Mouse (Mus musculus) right cerebral cortex, postnatal 36 days (tissue): ENCODE measurements around the gene Dnal1.

Experiments
- DNase-seq, 2 experiments: peaks; one replicate each; pipeline ENCODE4 v3.0.0; 2022; ENCODE audit warnings: low spot score in 2 of 2, mixed read lengths in 1 of 2

Gene Dnal1

GRCm38 (mm10) chr12:84185547-84185946 is 71.4 kb downstream of the Dnal1 start:
- no peak for DNase-seq

- no peak for DNase-seq
Measured at GRCm38 (mm10) chr12:84186536-84186935, 72.4 kb downstream of the Dnal1 start.

- no peak for DNase-seq
Measured at GRCm38 (mm10) chr12:84186950-84187349, 72.8 kb downstream of the Dnal1 start.

- no peak for DNase-seq
Measured at GRCm38 (mm10) chr12:84187752-84188601, 73.8 kb downstream of the Dnal1 start.

- no peak for DNase-seq
Measured at GRCm38 (mm10) chr12:84188881-84189444, 74.8 kb downstream of the Dnal1 start.

- no peak for DNase-seq
Measured at GRCm38 (mm10) chr12:84190151-84190820, 76.1 kb downstream of the Dnal1 start.

GRCm38 (mm10) chr12:84191190-84191589 is 77.0 kb downstream of the Dnal1 start:
- no peak for DNase-seq

- DNase-seq, result no peak
Measured at GRCm38 (mm10) chr12:84191770-84192169, 77.6 kb downstream of the Dnal1 start.

GRCm38 (mm10) chr12:84192280-84192679 is 78.1 kb downstream of the Dnal1 start:
- DNase-seq, result no peak

- DNase-seq, result peak in 1 of 2 experiments; percentile 47
Measured at GRCm38 (mm10) chr12:84192741-84193641, 78.8 kb downstream of the Dnal1 start.

- peak; percentile 91 to 93 for DNase-seq
Measured at GRCm38 (mm10) chr12:84193642-84194399, 79.7 kb downstream of the Dnal1 start.

GRCm38 (mm10) chr12:84194400-84195109 is 80.4 kb downstream of the Dnal1 start:
- no peak for DNase-seq

GRCm38 (mm10) chr12:84195195-84195594 is 81.0 kb downstream of the Dnal1 start:
- DNase-seq, result no peak
